Mouse (Mus musculus): ENCODE measurements around the gene Herc6. TPM values are rescaled to one million over a fixed set of nuclear protein-coding genes. Genes with fewer than 3 reads are reported as not detected.

Gene Herc6
- polyA plus RNA-seq, 2 experiments = 2.3 to 3.7 TPM

DNA sequence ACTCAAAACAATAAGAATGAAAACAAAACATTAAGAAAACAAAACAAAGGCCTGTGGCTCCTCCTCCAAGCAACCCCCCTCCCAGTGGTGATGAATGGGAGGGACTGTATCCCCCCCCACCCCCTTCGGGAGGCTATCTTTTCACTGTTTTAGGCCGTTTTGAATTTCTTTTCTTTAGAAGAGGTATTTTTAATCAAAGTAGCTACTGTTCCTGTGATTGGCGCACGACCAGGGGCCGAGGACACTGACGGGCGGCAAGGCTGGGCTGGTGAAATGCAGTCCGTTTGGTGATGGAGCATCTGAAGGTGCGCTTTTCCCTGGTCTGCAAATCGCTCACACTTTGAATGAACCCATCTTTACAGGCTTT lies 121.6 kb downstream of the Herc6 start, which contains the start of gene Lancl2:
Gene Lancl2, plus strand, starts transcription at position 165 of the 367 bp plus-strand sequence.
- H3K27me3 ChIP-seq (ENCODE audit: control insufficient read depth, insufficient read depth, low read length) = no peaks in the 10 kb centered on the region
- H3K9ac ChIP-seq (replicated peaks) = peak within 1 kb of the TSS; percentile 72
- H3K9me3 ChIP-seq (ENCODE audit: control insufficient read depth, low read length) = no peaks in the 10 kb centered on the region
- no peak for DNase-seq (ENCODE audit: low read depth in 3 of 3, low spot score in 3 of 3)
- H3K27ac ChIP-seq = peak within 1 kb of the TSS; percentile 78
- H3K4me1 ChIP-seq (replicated peaks; ENCODE audit: control insufficient read depth in 2 of 2, insufficient read depth in 2 of 2, low read length in 1 of 2) = peaks cover 10 to 12% of the 10 kb centered on the region in 2 experiments; a peak in 3 of 4 replicates
- H3K4me2 ChIP-seq (ENCODE audit: low read depth) = peak within 1 kb of the TSS; percentile 92
- ATAC-seq (ENCODE audit: insufficient read depth) = peak; percentile 24
- H3K4me3 ChIP-seq (ENCODE audit: insufficient read depth in 1 of 2, low read depth in 2 of 2, low read length in 2 of 2) = peak within 1 kb of the TSS; percentile 64 to 80
- no peak for TF ChIP-seq CTCF (IDR thresholded peaks at IDR 0.05; ENCODE audit: low read depth)
- no peak for TF ChIP-seq EP300 (IDR thresholded peaks at IDR 0.05; ENCODE audit: low read depth)
- WGBS (ENCODE audit: insufficient replicate concordance) = 0% methylated on average over 10 of the region's 10 CpGs
- H3K36me3 ChIP-seq (replicated peaks; ENCODE audit: control insufficient read depth, insufficient read depth, low read depth) = no peaks in the 10 kb centered on the region

DNA sequence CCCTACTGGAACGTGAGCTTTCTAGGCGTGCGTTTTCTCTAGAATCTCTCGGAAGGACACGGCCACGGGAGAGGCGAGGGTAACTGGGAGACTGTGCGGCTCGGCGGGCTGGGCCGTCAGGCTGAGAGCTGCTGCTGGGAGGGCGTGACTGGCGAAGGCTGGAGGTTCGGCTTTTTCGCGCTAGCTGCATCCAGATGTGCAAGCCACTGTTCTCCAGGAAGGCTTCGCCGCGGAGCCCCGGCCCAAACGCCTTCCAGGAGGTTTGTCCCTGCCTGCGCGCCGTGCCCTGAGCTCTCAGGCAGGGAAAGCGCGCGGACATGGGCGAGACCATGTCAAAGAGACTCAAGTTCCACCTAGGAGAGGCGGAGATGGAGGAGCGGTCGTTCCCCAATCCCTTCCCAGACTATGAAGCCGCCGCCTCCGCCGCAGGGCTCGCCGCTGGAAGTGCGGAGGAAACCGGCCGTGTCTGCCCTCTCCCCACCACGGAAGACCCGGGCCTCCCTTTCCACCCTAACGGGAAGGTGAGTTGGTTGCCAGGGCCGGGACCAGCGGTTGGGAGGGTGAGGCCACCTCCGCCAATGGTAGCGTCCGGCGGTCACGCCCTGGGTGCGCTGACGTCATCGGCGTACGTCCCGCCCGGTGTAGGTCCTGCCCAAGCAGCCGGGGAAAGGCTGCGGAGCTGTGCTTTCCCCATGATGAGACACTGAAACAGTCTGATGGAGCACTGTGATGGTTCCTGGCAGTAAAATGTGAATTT lies 122.1 kb downstream of the Herc6 start:
- Histone ChIP-seq H3K9me3 (ENCODE audit: control insufficient read depth, low read length) (no peaks in the 10 kb centered on the region), H3K9ac (replicated peaks) (peak overlapping the region; percentile 72), H3K4me1 (replicated peaks; ENCODE audit: control insufficient read depth in 2 of 2, insufficient read depth in 2 of 2, low read length in 1 of 2) (peaks cover 10 to 12% of the 10 kb centered on the region in 2 experiments; a peak in 3 of 4 replicates), H3K27ac (peak overlapping the region; percentile 78), H3K4me3 (ENCODE audit: insufficient read depth in 1 of 2, low read depth in 2 of 2, low read length in 2 of 2) (peak overlapping the region; percentile 64 to 80), H3K4me2 (ENCODE audit: low read depth) (peak overlapping the region; percentile 92), H3K36me3 (replicated peaks; ENCODE audit: control insufficient read depth, insufficient read depth, low read depth) (no peaks in the 10 kb centered on the region), H3K27me3 (ENCODE audit: control insufficient read depth, insufficient read depth, low read length) (no peaks in the 10 kb centered on the region)
- TF ChIP-seq EP300 (IDR thresholded peaks at IDR 0.05; ENCODE audit: low read depth) (peak; percentile 54), CTCF (IDR thresholded peaks at IDR 0.05; ENCODE audit: low read depth) (no peak)
- under 1% methylated on average over 59 of the region's 59 CpGs for WGBS (ENCODE audit: insufficient replicate concordance)
- ATAC-seq (ENCODE audit: insufficient read depth) (peak; percentile 99), DNase-seq (ENCODE audit: low read depth in 3 of 3, low spot score in 3 of 3) (peak; percentile 88 to 94 (median 90))

DNA sequence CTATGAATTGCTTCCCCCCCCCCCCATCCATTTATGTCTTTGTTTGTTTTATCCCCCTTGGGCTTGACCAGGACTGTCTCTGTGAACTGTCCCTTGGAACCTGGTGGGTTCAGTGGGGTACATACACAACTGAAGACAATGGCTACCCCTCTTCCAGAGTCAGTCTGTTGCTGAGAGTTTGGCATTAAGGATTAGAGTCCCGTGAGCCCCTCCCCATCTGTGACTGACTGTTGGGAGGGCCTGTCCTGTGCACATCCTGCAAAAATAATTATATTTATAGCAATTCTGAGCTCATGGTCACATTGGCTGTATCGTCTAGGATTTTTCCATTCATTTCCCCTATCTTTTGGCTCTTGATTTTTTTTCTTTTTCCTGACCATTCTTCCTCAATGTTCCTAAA lies 122.9 kb downstream of the Herc6 start:
- 30% methylated on average over 2 of the region's 2 CpGs for WGBS (ENCODE audit: insufficient replicate concordance)
- peak; percentile 7; the same call in 1 of the 2 replicates for ATAC-seq (ENCODE audit: insufficient read depth)
- H3K4me2 ChIP-seq (ENCODE audit: low read depth) = peak overlapping the region; percentile 92
- H3K27me3 ChIP-seq (ENCODE audit: control insufficient read depth, insufficient read depth, low read length) = no peaks in the 10 kb centered on the region
- H3K27ac ChIP-seq = peak overlapping the region; percentile 75
- no peak for DNase-seq (ENCODE audit: low read depth in 3 of 3, low spot score in 3 of 3)
- TF ChIP-seq CTCF (IDR thresholded peaks at IDR 0.05; ENCODE audit: low read depth) (no peak), EP300 (IDR thresholded peaks at IDR 0.05; ENCODE audit: low read depth) (no peak)
- no peaks in the 10 kb centered on the region for H3K9me3 ChIP-seq (ENCODE audit: control insufficient read depth, low read length)
- H3K4me1 ChIP-seq (replicated peaks; ENCODE audit: control insufficient read depth in 2 of 2, insufficient read depth in 2 of 2, low read length in 1 of 2) = peaks cover 10 to 12% of the 10 kb centered on the region in 2 experiments; a peak in 3 of 4 replicates
- peak overlapping the region; percentile 72 for H3K9ac ChIP-seq (replicated peaks)
- peak overlapping the region; percentile 64 to 80 for H3K4me3 ChIP-seq (ENCODE audit: insufficient read depth in 1 of 2, low read depth in 2 of 2, low read length in 2 of 2)
- H3K36me3 ChIP-seq (replicated peaks; ENCODE audit: control insufficient read depth, insufficient read depth, low read depth) = no peaks in the 10 kb centered on the region

DNA sequence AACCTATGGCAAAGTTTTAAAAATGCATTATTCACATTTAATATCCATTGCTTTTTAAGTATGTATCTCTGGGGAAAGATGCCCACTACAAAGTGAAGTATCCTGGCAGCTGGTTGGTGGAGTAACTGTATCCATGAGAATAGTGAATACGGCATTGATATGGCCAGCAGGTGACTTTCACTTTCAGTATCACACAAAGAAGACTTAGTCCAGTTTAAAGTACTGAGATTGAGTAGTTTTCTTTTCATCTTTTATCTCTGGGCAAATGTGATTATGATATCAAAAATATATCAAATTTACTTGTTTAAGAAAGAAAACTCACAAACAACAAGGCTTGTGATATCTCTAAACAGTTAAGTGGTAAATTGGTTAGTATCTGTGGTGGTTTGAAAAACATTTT lies 125.9 kb downstream of the Herc6 start:
- no peak overlapping the region for H3K4me2 ChIP-seq (ENCODE audit: low read depth)
- no peaks in the 10 kb centered on the region for H3K27me3 ChIP-seq (ENCODE audit: control insufficient read depth, insufficient read depth, low read length)
- H3K27ac ChIP-seq = no peak overlapping the region
- no peak for DNase-seq (ENCODE audit: low read depth in 3 of 3, low spot score in 3 of 3)
- no peak for TF ChIP-seq EP300 (IDR thresholded peaks at IDR 0.05; ENCODE audit: low read depth)
- TF ChIP-seq CTCF (IDR thresholded peaks at IDR 0.05; ENCODE audit: low read depth) = no peak
- H3K9me3 ChIP-seq (ENCODE audit: control insufficient read depth, low read length) = no peaks in the 10 kb centered on the region
- peaks cover 10 to 13% of the 10 kb centered on the region in 2 experiments; a peak in 3 of 4 replicates for H3K4me1 ChIP-seq (replicated peaks; ENCODE audit: control insufficient read depth in 2 of 2, insufficient read depth in 2 of 2, low read length in 1 of 2)
- WGBS (ENCODE audit: insufficient replicate concordance) = 90% methylated on average over 1 of the region's 1 CpGs
- no peaks in the 10 kb centered on the region for H3K36me3 ChIP-seq (replicated peaks; ENCODE audit: control insufficient read depth, insufficient read depth, low read depth)
- no peak overlapping the region for H3K9ac ChIP-seq (replicated peaks)
- ATAC-seq (ENCODE audit: insufficient read depth) = no peak
- H3K4me3 ChIP-seq (ENCODE audit: insufficient read depth in 1 of 2, low read depth in 2 of 2, low read length in 2 of 2) = no peak overlapping the region

DNA sequence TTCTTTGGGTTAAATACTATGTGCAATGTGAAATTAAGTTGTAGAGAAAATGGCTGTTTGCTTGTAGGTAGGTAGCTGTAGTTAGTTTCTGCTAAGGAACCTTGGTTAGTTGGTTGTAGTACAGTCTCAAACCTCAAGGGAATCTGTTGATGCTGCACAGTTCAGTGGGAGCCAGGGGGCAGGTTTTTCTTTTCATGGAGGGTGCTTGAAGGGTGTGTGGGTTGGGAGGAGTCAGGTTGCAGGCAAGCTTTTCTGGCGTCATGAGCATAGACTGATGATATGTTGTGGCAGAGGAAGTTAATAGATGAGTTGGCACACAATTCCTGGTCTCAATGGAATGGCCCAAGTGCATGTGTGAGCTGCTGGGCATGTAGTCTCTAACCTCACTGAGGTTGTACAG lies 130.9 kb downstream of the Herc6 start:
- no peak overlapping the region for H3K27ac ChIP-seq
- no peak overlapping the region; the same call in 1 of the 2 replicates for H3K9ac ChIP-seq (replicated peaks)
- WGBS (ENCODE audit: insufficient replicate concordance) = 14% methylated on average over 1 of the region's 1 CpGs
- ATAC-seq (ENCODE audit: insufficient read depth) (peak; percentile 48; the same call in 1 of the 2 replicates), DNase-seq (ENCODE audit: low read depth in 3 of 3, low spot score in 3 of 3) (no peak)
- no peak overlapping the region for H3K4me2 ChIP-seq (ENCODE audit: low read depth)
- no peaks in the 10 kb centered on the region for H3K36me3 ChIP-seq (replicated peaks; ENCODE audit: control insufficient read depth, insufficient read depth, low read depth)
- no peaks in the 10 kb centered on the region for H3K9me3 ChIP-seq (ENCODE audit: control insufficient read depth, low read length)
- TF ChIP-seq EP300 (IDR thresholded peaks at IDR 0.05; ENCODE audit: low read depth) = no peak
- peak; percentile 22; the same call in 1 of the 2 replicates for TF ChIP-seq CTCF (IDR thresholded peaks at IDR 0.05; ENCODE audit: low read depth)
- no peak overlapping the region for H3K4me3 ChIP-seq (ENCODE audit: insufficient read depth in 1 of 2, low read depth in 2 of 2, low read length in 2 of 2)
- peaks cover 4 to 6% of the 10 kb centered on the region in 2 experiments; a peak in 3 of 4 replicates for H3K4me1 ChIP-seq (replicated peaks; ENCODE audit: control insufficient read depth in 2 of 2, insufficient read depth in 2 of 2, low read length in 1 of 2)
- H3K27me3 ChIP-seq (ENCODE audit: control insufficient read depth, insufficient read depth, low read length) = no peaks in the 10 kb centered on the region

Other genes with a start within 250 kb of the Herc6 start
- not detected in 2 replicates for gene Vmn1r17, start 217.3 kb upstream of the Herc6 start, polyA plus RNA-seq (2012; rRNA removed)
- not detected in 2 replicates for gene Vmn1r17, start 217.3 kb upstream of the Herc6 start, polyA plus RNA-seq (2014; fragmentation: Nextera tagmentation; extraction: Ambion mirVana)
- gene Vmn1r18, start 185.2 kb upstream of the Herc6 start, polyA plus RNA-seq (2012; rRNA removed) = not detected in 2 replicates
- not detected in 2 replicates for gene Vmn1r18, start 185.2 kb upstream of the Herc6 start, polyA plus RNA-seq (2014; fragmentation: Nextera tagmentation; extraction: Ambion mirVana)
- gene Vmn1r19, start 177.2 kb upstream of the Herc6 start, polyA plus RNA-seq (2012; rRNA removed) = not detected in 2 replicates
- gene Vmn1r19, start 177.2 kb upstream of the Herc6 start, polyA plus RNA-seq (2014; fragmentation: Nextera tagmentation; extraction: Ambion mirVana) = not detected in 2 replicates
- gene Vmn1r20, start 152.1 kb upstream of the Herc6 start, polyA plus RNA-seq (2012; rRNA removed) = not detected in 2 replicates
- gene Vmn1r20, start 152.1 kb upstream of the Herc6 start, polyA plus RNA-seq (2014; fragmentation: Nextera tagmentation; extraction: Ambion mirVana) = not detected in 2 replicates
- gene Ppm1k, start 45.5 kb upstream of the Herc6 start, polyA plus RNA-seq (2012; rRNA removed) = 1.6 and 4.5 TPM in 2 replicates
- gene Ppm1k, start 45.5 kb upstream of the Herc6 start, polyA plus RNA-seq (2014; fragmentation: Nextera tagmentation; extraction: Ambion mirVana) = 2.8 and 3.3 TPM in 2 replicates
- gene Pyurf, start 111.1 kb downstream of the Herc6 start, polyA plus RNA-seq (2012; rRNA removed) = 3.5 and 4.7 TPM in 2 replicates
- gene Pyurf, start 111.1 kb downstream of the Herc6 start, polyA plus RNA-seq (2014; fragmentation: Nextera tagmentation; extraction: Ambion mirVana) = 6.9 and 7.6 TPM in 2 replicates
- 4.9 and 7.1 TPM in 2 replicates for gene Lancl2, start 121.5 kb downstream of the Herc6 start, polyA plus RNA-seq (2012; rRNA removed)
- gene Lancl2, start 121.5 kb downstream of the Herc6 start, polyA plus RNA-seq (2014; fragmentation: Nextera tagmentation; extraction: Ambion mirVana) = 13.5 and 14.6 TPM in 2 replicates
- 28.3 and 31.2 TPM in 2 replicates for gene Vopp1, start 244.2 kb downstream of the Herc6 start, polyA plus RNA-seq (2012; rRNA removed)
- 26.8 and 29.7 TPM in 2 replicates for gene Vopp1, start 244.2 kb downstream of the Herc6 start, polyA plus RNA-seq (2014; fragmentation: Nextera tagmentation; extraction: Ambion mirVana)